Mouse (Mus musculus) C2C12 (cell line): ENCODE measurements at regions not wholly inside any gene's neighbourhood (a gene's known extent, or its start where the extent isn't known, plus 50 kb on each side); places are given as distances from the start of the nearest gene placed in this dataset.

Source experiments
- H3K27me3 ChIP-seq: one replicate; pipeline ENCODE4 v1.6.1; 2011; ENCODE audit not compliant: control insufficient read depth, insufficient read depth, insufficient read length
- H3K36me3 ChIP-seq: one replicate; pipeline ENCODE4 v1.6.1; 2011; ENCODE audit not compliant: control insufficient read depth, insufficient read depth
- H3K4me3 ChIP-seq: one replicate; pipeline ENCODE4 v1.5.1; 2011; ENCODE audit warnings: mild to moderate bottlenecking, control low read depth; ENCODE audit not compliant: poor library complexity, insufficient read depth, severe bottlenecking
- H3K79me2 ChIP-seq: one replicate; pipeline ENCODE4 v1.6.1; 2011; ENCODE audit not compliant: control insufficient read depth, insufficient read depth
- H3K79me3 ChIP-seq: one replicate; pipeline ENCODE4 v1.6.1; 2011; ENCODE audit warnings: low read depth, control low read depth
- H3ac ChIP-seq: one replicate; pipeline ENCODE3; 2011; ENCODE audit warnings: low read depth; ENCODE audit not compliant: control insufficient read depth, insufficient read length
- CEBPB ChIP-seq: IDR thresholded peaks from one replicate; pipeline ENCODE4 v1.6.1; 2011; ENCODE audit warnings: low read depth, mild to moderate bottlenecking, control low read depth, moderate library complexity
- CTCF ChIP-seq: IDR thresholded peaks from one replicate; pipeline ENCODE4 v1.5.1; 2011; ENCODE audit not compliant: control insufficient read depth, insufficient read depth, insufficient read length
- FOSL1 ChIP-seq: IDR thresholded peaks from one replicate; pipeline ENCODE4 v1.8.0; 2011; ENCODE audit warnings: mild to moderate bottlenecking, low read length; ENCODE audit not compliant: poor library complexity, insufficient read depth, severe bottlenecking
- MAX ChIP-seq: IDR thresholded peaks from one replicate; pipeline ENCODE4 v1.6.1; 2011; ENCODE audit warnings: mild to moderate bottlenecking, control low read depth
- MYOD1 ChIP-seq: IDR thresholded peaks from one replicate; pipeline ENCODE4 v1.6.1; 2011; ENCODE audit warnings: low read depth; ENCODE audit not compliant: control insufficient read depth, insufficient read length
- MYOG ChIP-seq: IDR thresholded peaks from one replicate; pipeline ENCODE4 v1.6.1; 2011; ENCODE audit not compliant: control insufficient read depth, insufficient read length; ENCODE audit errors: extremely low read depth
- USF1 ChIP-seq: IDR thresholded peaks from one replicate; pipeline ENCODE4 v1.6.1; 2011; ENCODE audit warnings: low read depth, mild to moderate bottlenecking, control low read depth, moderate library complexity

GRCm38 (mm10) chr2:30686359-30686758 lies 91.5 kb downstream of the Cstad start:
- no peaks in the 10 kb centered on the region for H3K36me3 ChIP-seq
- no peaks in the 10 kb centered on the region for H3K79me3 ChIP-seq
- no peak overlapping the region for H3K4me3 ChIP-seq
- TF ChIP-seq MAX: no peak
- TF ChIP-seq USF1: no peak
- no peak for TF ChIP-seq FOSL1
- TF ChIP-seq MYOG: no peak
- TF ChIP-seq MYOD1: no peak
- TF ChIP-seq CTCF: no peak
- no peak for TF ChIP-seq CEBPB
- no peaks in the 10 kb centered on the region for H3K27me3 ChIP-seq
- H3K79me2 ChIP-seq: no peaks in the 10 kb centered on the region
- no peak overlapping the region for H3ac ChIP-seq

GRCm38 (mm10) chr2:30685137-30685860 lies 90.5 kb downstream of the Cstad start:
- H3K79me3 ChIP-seq: no peaks in the 10 kb centered on the region
- H3ac ChIP-seq: no peak overlapping the region
- no peaks in the 10 kb centered on the region for H3K27me3 ChIP-seq
- TF ChIP-seq USF1 (no peak), MYOG (no peak), CEBPB (no peak), MYOD1 (no peak), FOSL1 (no peak), MAX (no peak), CTCF (no peak)
- no peaks in the 10 kb centered on the region for H3K36me3 ChIP-seq
- H3K79me2 ChIP-seq: no peaks in the 10 kb centered on the region
- no peak overlapping the region for H3K4me3 ChIP-seq

- H3ac ChIP-seq: no peak overlapping the region
- H3K4me3 ChIP-seq: no peak overlapping the region
- TF ChIP-seq MYOG (no peak), FOSL1 (no peak), USF1 (no peak), CTCF (no peak), MAX (no peak), CEBPB (no peak), MYOD1 (no peak)
- H3K79me3 ChIP-seq: no peaks in the 10 kb centered on the region
- no peaks in the 10 kb centered on the region for H3K79me2 ChIP-seq
- no peaks in the 10 kb centered on the region for H3K36me3 ChIP-seq
- no peaks in the 10 kb centered on the region for H3K27me3 ChIP-seq
Measured at GRCm38 (mm10) chr2:30684461-30684860, 89.6 kb downstream of the Cstad start.

GRCm38 (mm10) chr2:30682146-30682825 lies 87.4 kb downstream of the Cstad start:
- no peak overlapping the region for H3ac ChIP-seq
- TF ChIP-seq CTCF (no peak), MYOD1 (no peak), USF1 (no peak), CEBPB (no peak), MAX (no peak), MYOG (no peak), FOSL1 (no peak)
- H3K79me2 ChIP-seq: no peaks in the 10 kb centered on the region
- H3K4me3 ChIP-seq: no peak overlapping the region
- H3K36me3 ChIP-seq: no peaks in the 10 kb centered on the region
- no peaks in the 10 kb centered on the region for H3K79me3 ChIP-seq
- no peaks in the 10 kb centered on the region for H3K27me3 ChIP-seq

- TF ChIP-seq MAX (no peak), USF1 (no peak)
- no peaks in the 10 kb centered on the region for H3K79me2 ChIP-seq
- no peak overlapping the region for H3K4me3 ChIP-seq
Measured at GRCm38 (mm10) chr2:30681642-30682041, 86.8 kb downstream of the Cstad start.

GRCm38 (mm10) chr2:30679041-30679440 lies 84.2 kb downstream of the Cstad start:
- Histone ChIP-seq H3K79me3 (no peaks in the 10 kb centered on the region), H3K4me3 (no peak overlapping the region), H3ac (no peak overlapping the region), H3K36me3 (no peaks in the 10 kb centered on the region), H3K27me3 (no peaks in the 10 kb centered on the region), H3K79me2 (no peaks in the 10 kb centered on the region)
- no peak for TF ChIP-seq CEBPB
- TF ChIP-seq MYOD1: no peak
- TF ChIP-seq FOSL1: no peak
- TF ChIP-seq MAX: no peak

More at GRCm38 (mm10) chr2:30681642-30682041, 86.8 kb downstream of the Cstad start:
- no peak overlapping the region for H3ac ChIP-seq
- no peaks in the 10 kb centered on the region for H3K79me3 ChIP-seq
- H3K27me3 ChIP-seq: no peaks in the 10 kb centered on the region
- no peaks in the 10 kb centered on the region for H3K36me3 ChIP-seq
